Mouse (Mus musculus) brain, embryonic 14.5 days (tissue): ENCODE results near the gene Xpnpep2.

ENCODE experiments used
- CTCF ChIP-seq: fragments of 200-500 bp; IDR thresholded peaks from 2 replicates; pipeline ENCODE4 v1.5.1; 2012; ENCODE audit warnings: inconsistent platforms, mild to moderate bottlenecking, moderate library complexity, borderline replicate concordance; ENCODE audit not compliant: insufficient read depth, insufficient read length; ENCODE audit errors: extremely low read depth
- POLR2A ChIP-seq: fragments of 200-500 bp; IDR thresholded peaks from 2 replicates; pipeline ENCODE4 v1.6.1; 2012; ENCODE audit warnings: mild to moderate bottlenecking, inconsistent platforms, borderline replicate concordance; ENCODE audit not compliant: poor library complexity, insufficient read depth, insufficient read length, severe bottlenecking; ENCODE audit errors: extremely low read depth

DNA sequence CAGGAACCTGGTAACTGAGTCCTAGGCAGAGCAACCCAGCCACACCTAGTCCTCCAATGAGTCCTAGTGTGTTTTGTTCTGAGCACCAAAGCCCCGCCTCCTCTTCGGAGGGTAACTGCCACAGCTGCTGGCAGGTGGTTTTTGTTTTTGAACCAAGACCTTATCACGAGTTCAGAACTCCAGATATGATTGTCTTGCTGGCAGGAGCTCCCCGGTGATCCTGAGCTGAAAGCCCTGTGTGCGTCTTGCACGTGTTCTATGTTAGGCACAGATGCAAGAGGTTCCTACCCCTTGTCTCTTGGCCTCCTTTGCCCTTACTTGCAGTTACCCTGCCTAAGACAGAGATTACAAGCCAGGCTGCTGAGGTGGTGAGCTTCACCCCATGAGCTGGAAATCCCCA lies 33.0 kb downstream of the Xpnpep2 start:
- TF ChIP-seq CTCF (no peak), POLR2A (no peak)
